Mouse (Mus musculus) cortical plate, adult 2 months (tissue): ENCODE measurements at regions not wholly inside any gene's neighbourhood (a gene's known extent, or its start where the extent isn't known, plus 50 kb on each side); places are given as distances from the start of the nearest gene placed in this dataset.

Source experiments
- CTCF ChIP-seq: fragments of 200-500 bp; IDR thresholded peaks from 2 replicates; pipeline ENCODE4 v1.5.1; 2011; ENCODE audit warnings: mild to moderate bottlenecking, control low read depth, low read length; ENCODE audit not compliant: insufficient read depth; ENCODE audit errors: extremely low read depth
- POLR2A ChIP-seq: fragments of 200-500 bp; IDR thresholded peaks from 2 replicates; pipeline ENCODE4 v1.6.1; 2011; ENCODE audit warnings: mild to moderate bottlenecking, low read length, control low read depth; ENCODE audit not compliant: insufficient read depth; ENCODE audit errors: extremely low read depth

DNA sequence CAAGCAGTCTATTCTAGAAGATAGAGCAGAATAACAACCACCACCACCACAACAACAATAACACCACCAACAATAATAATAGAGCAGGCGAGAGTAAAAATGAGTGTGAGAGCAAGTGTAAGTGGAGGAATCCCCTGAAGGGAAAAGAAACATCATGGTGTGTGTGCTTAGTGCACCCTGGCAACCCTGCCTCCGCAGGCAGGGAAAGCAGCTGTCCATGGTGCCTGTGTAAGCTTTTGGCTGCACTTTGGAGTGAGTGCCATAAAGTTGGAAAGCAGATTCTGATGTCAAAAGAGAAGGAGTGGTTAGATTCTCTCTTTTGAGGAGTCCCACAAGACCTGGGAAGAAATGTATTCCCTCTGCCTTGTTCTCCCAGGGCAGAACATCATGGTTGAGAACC, 200.8 kb downstream of the Gm21750 start:
- no peak for TF ChIP-seq CTCF
- no peak for TF ChIP-seq POLR2A
